Mouse (Mus musculus): ENCODE measurements around the gene Cep41. TPM values are rescaled to one million over a fixed set of nuclear protein-coding genes. Genes with fewer than 3 reads are reported as not detected.

The Cep41 gene
- 10.9 and 11.0 TPM in 2 replicates for polyA plus RNA-seq (2014; fragmentation: Nextera tagmentation; extraction: Ambion mirVana)

DNA sequence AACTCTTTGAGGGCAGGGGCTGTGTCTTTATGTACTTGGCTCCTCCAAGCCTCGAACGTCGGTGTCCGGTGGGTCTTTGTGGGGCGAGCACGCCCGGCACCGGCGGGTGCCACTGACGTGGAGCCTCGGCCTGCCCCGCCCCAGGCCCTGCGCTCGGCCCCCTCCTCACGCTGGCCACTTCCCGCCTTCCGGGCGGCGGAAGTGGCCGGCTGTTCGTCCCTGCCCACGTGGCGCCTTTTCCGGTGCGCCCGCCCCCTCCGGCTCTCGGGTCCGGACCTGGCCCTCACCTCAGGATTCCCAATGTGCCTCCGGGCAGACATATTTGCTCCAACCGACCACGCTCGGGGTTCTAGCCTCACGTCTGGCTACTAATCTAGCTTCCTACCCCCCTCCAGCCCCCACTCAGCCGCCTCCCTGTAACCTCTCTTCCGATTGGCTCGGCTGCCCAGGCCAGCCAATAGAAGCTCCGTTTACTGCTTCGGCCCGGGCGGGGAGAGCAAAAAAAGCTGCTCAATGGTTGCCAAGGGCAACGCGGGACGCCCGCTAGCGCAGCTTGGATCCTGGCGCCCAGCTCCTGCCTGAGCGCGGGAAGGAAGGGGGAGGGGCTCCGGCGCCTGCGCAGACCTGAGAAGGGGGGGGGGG is at the start of gene Cep41:
Gene Cep41, minus strand, starts transcription at position 400 of the 642 bp plus-strand sequence.
- Histone ChIP-seq H3K9me3 (replicated peaks; ENCODE audit: control insufficient read depth, low read length) (no peaks in the 10 kb centered on the region), H3K4me3 (ENCODE audit: low read depth, low read length) (peak within 1 kb of the TSS; percentile 57), H3K4me2 (peak within 1 kb of the TSS; percentile 74), H3K36me3 (ENCODE audit: control insufficient read depth, insufficient read depth, low read length) (no peaks in the 10 kb centered on the region), H3K4me1 (ENCODE audit: control insufficient read depth, insufficient read depth, low read length) (peaks cover 10% of the 10 kb centered on the region), H3K27me3 (ENCODE audit: control insufficient read depth, insufficient read depth, low read length) (no peaks in the 10 kb centered on the region), H3K9ac (ENCODE audit: low read depth, low read length) (peak within 1 kb of the TSS; percentile 77), H3K27ac (ENCODE audit: low read depth, low read length) (peak within 1 kb of the TSS; percentile 98)
- peak; percentile 93 for ATAC-seq (replicated peaks; ENCODE audit: insufficient number of reproducible peaks, low FRiP score, low TSS enrichment)
- WGBS (ENCODE audit: insufficient replicate concordance): under 1% methylated on average over 52 of the region's 52 CpGs

DNA sequence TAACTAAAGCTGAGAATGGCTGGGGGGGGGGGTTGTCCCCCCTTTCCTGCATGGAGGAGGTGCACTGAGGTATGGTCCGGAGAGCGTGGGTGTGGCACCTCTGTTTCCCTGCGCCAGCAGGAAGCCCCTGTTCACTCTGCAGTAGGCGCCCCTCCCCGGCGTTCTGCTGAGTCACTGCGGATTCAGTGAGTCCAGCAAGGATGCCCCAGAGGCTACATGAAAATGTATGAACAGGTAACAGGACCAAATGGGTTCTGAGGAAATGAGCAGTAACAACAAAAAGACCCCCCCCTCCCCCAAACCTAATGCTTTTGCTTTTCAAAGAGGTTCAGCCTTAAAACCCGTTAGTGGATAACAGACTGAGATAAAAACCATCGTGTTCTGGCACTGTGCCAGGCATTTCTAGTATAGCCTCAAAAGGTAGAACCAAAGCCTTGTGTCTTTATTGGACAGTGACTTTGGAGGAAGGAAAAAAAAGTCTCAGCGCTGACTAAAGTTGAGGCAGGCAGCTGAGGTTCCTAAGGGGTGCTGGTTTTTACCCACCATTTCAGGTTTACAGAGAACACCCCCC is 45.7 kb upstream of the Cep41 start:
- H3K4me2 ChIP-seq: peak overlapping the region; percentile 65

DNA sequence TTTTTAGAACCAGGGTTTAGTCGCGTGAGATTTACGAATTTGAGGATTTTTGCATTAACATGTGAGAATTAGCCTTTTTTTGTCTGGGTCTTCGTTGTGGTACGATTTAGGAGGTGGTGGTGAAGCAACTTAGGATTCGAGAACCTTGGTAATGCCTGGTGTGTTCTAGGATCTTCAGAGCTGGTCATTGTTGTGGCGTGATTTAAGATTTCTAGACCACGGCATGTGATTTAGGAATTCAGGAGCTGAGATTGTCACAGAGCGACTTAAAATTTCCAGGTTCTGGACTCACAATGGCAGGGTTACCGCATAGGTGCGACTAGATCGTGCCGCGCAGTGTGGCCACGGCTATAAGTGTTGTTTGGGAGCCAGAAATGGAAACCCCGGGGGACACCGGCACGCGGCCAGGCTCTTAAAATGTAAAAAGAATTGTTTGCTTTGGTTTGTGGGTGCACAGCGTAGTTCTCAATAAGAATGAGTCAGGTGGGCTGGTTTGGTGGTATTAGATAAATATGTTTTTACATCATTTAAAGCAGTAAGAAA is 45.0 kb upstream of the Cep41 start:
- Histone ChIP-seq H3K9ac (ENCODE audit: low read depth, low read length) (peak overlapping the region; percentile 83), H3K4me2 (peak overlapping the region; percentile 65), H3K27me3 (ENCODE audit: control insufficient read depth, insufficient read depth, low read length) (no peaks in the 10 kb centered on the region), H3K9me3 (replicated peaks; ENCODE audit: control insufficient read depth, low read length) (peaks cover 40% of the 10 kb centered on the region), H3K4me3 (ENCODE audit: low read depth, low read length) (peak overlapping the region; percentile 62), H3K4me1 (ENCODE audit: control insufficient read depth, insufficient read depth, low read length) (no peaks in the 10 kb centered on the region), H3K27ac (ENCODE audit: low read depth, low read length) (peak overlapping the region; percentile 95), H3K36me3 (ENCODE audit: control insufficient read depth, insufficient read depth, low read length) (peaks cover 11% of the 10 kb centered on the region; the same call in 1 of the 2 replicates)
- 42% methylated on average over 20 of the region's 20 CpGs for WGBS (ENCODE audit: insufficient replicate concordance)
- no peak for ATAC-seq (replicated peaks; ENCODE audit: insufficient number of reproducible peaks, low FRiP score, low TSS enrichment)

More for the DNA sequence above, 45.7 kb upstream of the Cep41 start:
- H3K9me3 ChIP-seq (replicated peaks; ENCODE audit: control insufficient read depth, low read length): peaks cover 40% of the 10 kb centered on the region
- H3K36me3 ChIP-seq (ENCODE audit: control insufficient read depth, insufficient read depth, low read length): peaks cover 16% of the 10 kb centered on the region; the same call in 1 of the 2 replicates
- peak overlapping the region; percentile 62 for H3K4me3 ChIP-seq (ENCODE audit: low read depth, low read length)
- 48% methylated on average over 10 of the region's 10 CpGs for WGBS (ENCODE audit: insufficient replicate concordance)
- H3K9ac ChIP-seq (ENCODE audit: low read depth, low read length): peak overlapping the region; percentile 83
- no peak for ATAC-seq (replicated peaks; ENCODE audit: insufficient number of reproducible peaks, low FRiP score, low TSS enrichment)
- no peaks in the 10 kb centered on the region for H3K27me3 ChIP-seq (ENCODE audit: control insufficient read depth, insufficient read depth, low read length)
- no peaks in the 10 kb centered on the region for H3K4me1 ChIP-seq (ENCODE audit: control insufficient read depth, insufficient read depth, low read length)
- H3K27ac ChIP-seq (ENCODE audit: low read depth, low read length): peak overlapping the region; percentile 95

DNA sequence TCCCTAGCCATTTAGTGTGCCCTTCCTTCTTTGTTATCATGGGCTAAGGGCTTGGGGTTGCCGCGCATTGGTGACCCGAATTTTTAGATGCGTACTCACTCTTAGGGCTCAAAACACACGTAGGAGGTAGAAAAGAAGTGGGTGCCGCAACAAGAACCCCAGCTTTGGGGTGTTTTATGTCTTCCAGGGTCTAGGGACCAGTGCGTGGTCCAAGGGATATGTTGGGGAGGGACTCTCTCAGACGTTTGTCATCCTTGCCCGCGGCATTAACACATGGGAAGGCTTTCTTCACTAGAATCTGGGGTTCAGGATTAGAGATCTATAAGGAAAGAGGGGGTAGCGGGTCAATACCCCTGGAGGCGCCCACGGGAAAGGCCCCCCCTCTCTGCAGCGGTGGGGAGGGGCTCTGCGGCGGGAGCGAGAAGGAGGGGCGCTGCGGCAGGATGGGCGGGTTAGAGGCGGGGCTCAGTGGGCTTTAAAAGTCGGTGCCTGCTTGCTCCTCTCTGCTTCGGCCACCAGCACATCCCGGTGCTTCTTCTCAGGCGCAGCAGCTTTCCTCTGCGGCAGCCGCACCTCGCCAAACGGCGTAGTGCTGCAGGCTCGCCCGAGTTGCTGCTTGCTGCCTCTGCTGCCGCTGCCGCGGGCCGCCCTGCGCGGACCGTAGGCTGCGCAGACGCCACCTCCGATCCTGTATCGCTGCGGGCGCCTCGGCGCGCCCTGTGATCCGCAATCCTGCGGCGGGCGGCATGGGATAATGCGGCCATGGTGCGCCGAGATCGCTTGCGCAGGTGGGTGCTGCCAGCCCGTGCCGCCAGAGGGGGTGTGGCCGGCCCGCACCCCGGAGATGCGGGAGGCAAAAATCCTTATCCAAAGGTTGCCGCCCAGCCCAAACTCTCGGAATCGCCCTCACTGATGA is 44.3 kb upstream of the Cep41 start:
- Histone ChIP-seq H3K4me1 (ENCODE audit: control insufficient read depth, insufficient read depth, low read length) (peaks cover 3% of the 10 kb centered on the region; the same call in 1 of the 2 replicates), H3K9ac (ENCODE audit: low read depth, low read length) (peak overlapping the region; percentile 83), H3K27ac (ENCODE audit: low read depth, low read length) (peak overlapping the region; percentile 95), H3K36me3 (ENCODE audit: control insufficient read depth, insufficient read depth, low read length) (peaks cover 11% of the 10 kb centered on the region; the same call in 1 of the 2 replicates), H3K4me3 (ENCODE audit: low read depth, low read length) (peak overlapping the region; percentile 62), H3K27me3 (ENCODE audit: control insufficient read depth, insufficient read depth, low read length) (no peaks in the 10 kb centered on the region), H3K4me2 (peak overlapping the region; percentile 65), H3K9me3 (replicated peaks; ENCODE audit: control insufficient read depth, low read length) (peaks cover 40% of the 10 kb centered on the region)
- ATAC-seq (replicated peaks; ENCODE audit: insufficient number of reproducible peaks, low FRiP score, low TSS enrichment): peak; percentile 43; the same call in 1 of the 2 replicates
- 48% methylated on average over 66 of the region's 66 CpGs for WGBS (ENCODE audit: insufficient replicate concordance)

DNA sequence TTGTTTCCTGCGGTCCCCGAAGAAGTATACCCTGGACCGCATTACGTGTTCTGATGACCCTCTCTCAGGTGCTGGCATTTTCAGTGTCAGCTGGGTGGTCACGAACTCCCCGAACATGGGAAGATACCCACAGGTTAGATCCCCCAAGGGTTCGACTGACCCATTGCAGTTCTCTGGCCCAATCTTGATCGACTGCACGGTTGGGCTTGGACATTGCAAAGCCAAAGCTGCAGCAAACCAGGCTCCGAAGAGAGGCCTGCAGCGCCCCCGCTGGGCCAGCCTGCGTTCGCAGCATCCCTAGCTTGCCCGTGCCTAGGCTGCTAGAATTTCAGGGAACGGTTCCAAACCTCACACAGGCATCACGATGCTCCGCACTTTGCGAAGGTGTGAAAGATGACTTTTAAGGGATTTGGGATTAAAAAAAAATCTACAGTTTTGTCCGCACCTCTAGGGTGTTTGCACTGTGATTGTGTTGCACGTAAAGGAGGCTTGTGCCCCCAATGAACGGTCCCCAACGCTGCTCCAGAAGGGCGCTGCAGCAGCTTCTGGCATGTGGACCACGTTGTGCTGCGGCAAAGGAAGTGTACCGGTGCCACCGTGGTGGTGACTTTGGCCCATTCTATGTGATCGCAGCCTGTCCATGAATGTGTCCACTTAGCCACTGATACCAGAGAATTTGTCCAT is 43.5 kb upstream of the Cep41 start:
- H3K9ac ChIP-seq (ENCODE audit: low read depth, low read length): peak overlapping the region; percentile 23; the same call in 1 of the 2 replicates

DNA sequence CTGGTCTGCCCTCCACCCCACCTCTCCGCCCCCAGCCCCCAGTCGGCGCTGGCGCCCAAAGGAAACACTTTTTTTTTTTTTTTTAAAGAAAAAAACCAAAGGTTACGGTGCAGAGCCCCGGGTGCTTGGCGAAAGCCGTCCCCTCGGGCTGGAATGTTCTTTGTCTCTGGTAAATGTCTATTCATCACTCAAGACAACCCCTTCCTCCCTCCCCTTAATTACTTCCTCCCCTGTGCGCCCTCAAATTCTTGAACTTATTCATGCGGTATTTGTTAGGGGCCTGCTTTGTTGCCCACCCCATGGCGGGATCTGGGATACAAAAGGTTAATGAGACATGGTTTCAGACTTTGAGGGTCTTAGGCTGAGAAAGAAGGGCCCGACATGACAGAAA is 42.8 kb upstream of the Cep41 start:
- Histone ChIP-seq H3K27me3 (ENCODE audit: control insufficient read depth, insufficient read depth, low read length) (no peaks in the 10 kb centered on the region), H3K36me3 (ENCODE audit: control insufficient read depth, insufficient read depth, low read length) (peaks cover 6% of the 10 kb centered on the region; the same call in 1 of the 2 replicates), H3K4me1 (ENCODE audit: control insufficient read depth, insufficient read depth, low read length) (peaks cover 3% of the 10 kb centered on the region; the same call in 1 of the 2 replicates), H3K9ac (ENCODE audit: low read depth, low read length) (peak overlapping the region; percentile 69; the same call in 1 of the 2 replicates), H3K4me2 (peak overlapping the region; percentile 65), H3K27ac (ENCODE audit: low read depth, low read length) (peak overlapping the region; percentile 89), H3K9me3 (replicated peaks; ENCODE audit: control insufficient read depth, low read length) (peaks cover 40% of the 10 kb centered on the region), H3K4me3 (ENCODE audit: low read depth, low read length) (no peak overlapping the region; the same call in 1 of the 2 replicates)
- WGBS (ENCODE audit: insufficient replicate concordance): 52% methylated on average over 13 of the region's 13 CpGs
- no peak for ATAC-seq (replicated peaks; ENCODE audit: insufficient number of reproducible peaks, low FRiP score, low TSS enrichment)

More for the DNA sequence above, 43.5 kb upstream of the Cep41 start:
- H3K4me3 ChIP-seq (ENCODE audit: low read depth, low read length): peak overlapping the region; percentile 62
- 48% methylated on average over 29 of the region's 29 CpGs for WGBS (ENCODE audit: insufficient replicate concordance)
- H3K9me3 ChIP-seq (replicated peaks; ENCODE audit: control insufficient read depth, low read length): peaks cover 40% of the 10 kb centered on the region
- H3K4me2 ChIP-seq: peak overlapping the region; percentile 65
- peaks cover 6% of the 10 kb centered on the region; the same call in 1 of the 2 replicates for H3K36me3 ChIP-seq (ENCODE audit: control insufficient read depth, insufficient read depth, low read length)
- no peaks in the 10 kb centered on the region for H3K27me3 ChIP-seq (ENCODE audit: control insufficient read depth, insufficient read depth, low read length)
- ATAC-seq (replicated peaks; ENCODE audit: insufficient number of reproducible peaks, low FRiP score, low TSS enrichment): peak; percentile 27
- peak overlapping the region; percentile 89 for H3K27ac ChIP-seq (ENCODE audit: low read depth, low read length)
- H3K4me1 ChIP-seq (ENCODE audit: control insufficient read depth, insufficient read depth, low read length): peaks cover 3% of the 10 kb centered on the region; the same call in 1 of the 2 replicates

DNA sequence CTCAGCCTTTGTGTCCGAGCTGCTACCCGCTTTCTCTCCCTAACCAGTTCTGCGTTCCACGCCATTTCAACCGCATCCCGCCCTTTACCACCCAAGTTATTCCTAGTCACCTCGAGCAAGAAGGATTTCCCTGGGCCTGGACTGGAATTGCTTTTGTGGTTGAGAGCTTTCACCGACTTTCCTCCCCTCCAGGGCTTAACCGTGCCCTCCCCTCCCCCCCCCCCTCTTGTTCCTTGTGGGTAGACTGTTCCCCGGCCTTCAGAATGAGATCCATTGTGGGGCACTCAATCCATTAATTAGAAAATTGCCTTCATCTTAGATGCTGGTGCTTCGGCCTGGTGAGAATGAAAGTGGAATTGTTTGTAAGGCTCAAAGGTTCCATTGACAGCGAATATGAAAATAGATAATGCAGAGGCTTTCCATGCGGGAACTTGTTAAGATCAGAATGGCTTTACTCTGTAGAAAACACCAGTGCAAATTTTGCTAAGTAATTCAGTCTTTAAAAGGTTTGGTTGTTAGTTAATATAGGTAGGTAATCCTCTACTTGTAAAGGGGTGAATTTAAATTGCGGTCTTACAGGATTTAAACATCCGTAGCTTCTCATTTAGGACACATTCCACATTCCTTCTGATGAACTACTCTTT is 42.3 kb upstream of the Cep41 start:
- Histone ChIP-seq H3K27me3 (ENCODE audit: control insufficient read depth, insufficient read depth, low read length) (no peaks in the 10 kb centered on the region), H3K4me3 (ENCODE audit: low read depth, low read length) (peak overlapping the region; percentile 21), H3K4me1 (ENCODE audit: control insufficient read depth, insufficient read depth, low read length) (peaks cover 3% of the 10 kb centered on the region; the same call in 1 of the 2 replicates), H3K9ac (ENCODE audit: low read depth, low read length) (peak overlapping the region; percentile 69), H3K4me2 (peak overlapping the region; percentile 65), H3K27ac (ENCODE audit: low read depth, low read length) (peak overlapping the region; percentile 89), H3K9me3 (replicated peaks; ENCODE audit: control insufficient read depth, low read length) (peaks cover 40% of the 10 kb centered on the region), H3K36me3 (ENCODE audit: control insufficient read depth, insufficient read depth, low read length) (peaks cover 6% of the 10 kb centered on the region; the same call in 1 of the 2 replicates)
- no peak for ATAC-seq (replicated peaks; ENCODE audit: insufficient number of reproducible peaks, low FRiP score, low TSS enrichment)
- 51% methylated on average over 15 of the region's 15 CpGs for WGBS (ENCODE audit: insufficient replicate concordance)
